Mouse (Mus musculus): Measurements from ENCODE around the gene Wrap53. TPM values are rescaled to one million over a fixed set of nuclear protein-coding genes. Genes with fewer than 3 reads are reported as not detected.
"Not testable (repeated sequence)": the region's sequence is repeated elsewhere in the genome, so short reads cannot be mapped to it uniquely, and the experiment has no call there.

Gene Wrap53
- total RNA-seq (2021) (10 to 100 TPM in 1 of 2 experiments, 1 to 10 TPM in 1; 8.4 to 12.0 TPM), polyA plus RNA-seq (2012; rRNA removed) (14.8 and 16.1 TPM in 2 replicates)
- long read RNA-seq, transcript Wrap53-201 (10 exons, 1,891 nt), result major isoform, 5 of 6 reads
- long read RNA-seq, partial matches to known transcripts, result 1 of 6 reads
- long read RNA-seq, other reads (novel, unspliced or antisense), result 0 of 6 reads

GRCm38 (mm10) chr11:69580091-69580514 is at the start of gene Wrap53, which contains the start of gene Trp53:
Wrap53 (minus strand) TSS chr11:69580255.
Trp53 (plus strand) TSS chr11:69580359.
- DNase-seq, result peak; percentile 95

GRCm38 (mm10) chr11:69629802-69630201 is 49.7 kb upstream of the Wrap53 start:
- DNase-seq, result no peak

GRCm38 (mm10) chr11:69628286-69628685 is 48.2 kb upstream of the Wrap53 start:
- DNase-seq, result peak; percentile 79

- DNase-seq, result not testable (repeated sequence)
These were observed 44.3 kb upstream of the Wrap53 start for GRCm38 (mm10) chr11:69624339-69624738.

GRCm38 (mm10) chr11:69623006-69623405 is 43.0 kb upstream of the Wrap53 start:
- no peak for DNase-seq

GRCm38 (mm10) chr11:69622406-69622805 is 42.4 kb upstream of the Wrap53 start:
- no peak for DNase-seq

GRCm38 (mm10) chr11:69621571-69622268 is 41.7 kb upstream of the Wrap53 start, which contains the start of gene Sat2:
Sat2 (plus strand) TSS chr11:69622024.
- peak; percentile 79 for DNase-seq

- no peak for DNase-seq
These were observed 40.5 kb upstream of the Wrap53 start for GRCm38 (mm10) chr11:69620394-69621081.

GRCm38 (mm10) chr11:69617805-69618204 is 37.8 kb upstream of the Wrap53 start, which contains the start of gene Shbg:
Shbg (minus strand) TSS chr11:69617905.
- no peak for DNase-seq

- DNase-seq, result no peak
These were observed 36.7 kb upstream of the Wrap53 start for GRCm38 (mm10) chr11:69616781-69617180.

GRCm38 (mm10) chr11:69614257-69614588 is 34.2 kb upstream of the Wrap53 start:
- DNase-seq, result not testable (repeated sequence)

GRCm38 (mm10) chr11:69613553-69614256 is 33.6 kb upstream of the Wrap53 start:
- peak; percentile 89 for DNase-seq

- no peak for DNase-seq
These were observed 30.8 kb upstream of the Wrap53 start for GRCm38 (mm10) chr11:69610899-69611298.

- no peak for DNase-seq
These were observed 29.4 kb upstream of the Wrap53 start for GRCm38 (mm10) chr11:69609416-69609815.

- no peak for DNase-seq
These were observed 28.5 kb upstream of the Wrap53 start for GRCm38 (mm10) chr11:69608525-69608924.

GRCm38 (mm10) chr11:69606832-69607231 is 26.8 kb upstream of the Wrap53 start:
- DNase-seq, result no peak

GRCm38 (mm10) chr11:69606491-69606795 is 26.4 kb upstream of the Wrap53 start:
- no peak for DNase-seq

- peak; percentile 80 for DNase-seq
These were observed 25.9 kb upstream of the Wrap53 start, which contains the start of gene Atp1b2 for GRCm38 (mm10) chr11:69605726-69606490. Atp1b2 (minus strand) TSS chr11:69605942.

- DNase-seq, result peak; percentile 47
These were observed 25.0 kb upstream of the Wrap53 start for GRCm38 (mm10) chr11:69604795-69605664.

GRCm38 (mm10) chr11:69604347-69604746 is 24.3 kb upstream of the Wrap53 start:
- no peak for DNase-seq

- DNase-seq, result no peak
These were observed 23.5 kb upstream of the Wrap53 start for GRCm38 (mm10) chr11:69603516-69603915.

All from adrenal gland, adult 2 months (tissue).